In the genomic region with DNA sequence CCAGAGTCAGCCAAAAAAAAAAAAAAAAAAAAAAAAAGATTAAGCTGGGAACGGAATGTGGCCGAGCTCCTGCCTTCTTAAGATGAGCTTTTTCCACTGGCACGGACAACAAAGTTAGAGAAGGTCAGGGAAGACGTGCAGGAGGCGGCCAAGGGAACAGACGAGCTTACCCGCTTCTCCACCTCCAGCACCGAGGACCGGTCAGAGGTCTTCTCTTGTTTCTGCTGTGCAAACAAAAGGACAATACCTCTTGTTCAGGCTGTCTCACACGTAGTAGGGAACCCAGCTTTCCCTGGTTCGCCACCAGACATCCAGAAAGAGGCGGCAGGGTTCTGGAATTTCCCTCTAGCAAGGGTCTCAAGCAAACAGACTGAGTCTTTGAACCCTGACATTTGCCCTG, we compare ENCODE assay signal across 14 mouse cellular contexts.
DNase-seq lines count a peak whose midpoint lies in the region; ATAC-seq lines count a peak whose summit lies in the region.
"Had no signal": no experiment of that assay in that cellular context is flagged by ENCODE, and none has a peak within 500 bp of the region (broad histone marks: within the 10 kb centered on the region; RNA-seq: fewer than 3 reads in every experiment).

No protein-coding gene starts in this region.

- peaks cover 2% of the 10 kb centered on the region; the same call in 1 of the 2 replicates for H3K36me3 ChIP-seq in kidney, embryonic 14.5 days (ENCODE audit: control insufficient read depth, insufficient read depth, low read length)
- peaks cover 6% of the 10 kb centered on the region for H3K36me3 ChIP-seq in intestine, embryonic 16.5 days (ENCODE audit: control insufficient read depth, insufficient read depth, low read length)

- peaks cover 45% of the 10 kb centered on the region for H3K4me1 ChIP-seq in kidney, embryonic 14.5 days (ENCODE audit: control insufficient read depth, insufficient read depth, low read length)
- H3K4me1 ChIP-seq in intestine, embryonic 16.5 days (ENCODE audit: control insufficient read depth, insufficient read depth, low read length): peaks cover 37% of the 10 kb centered on the region

- no peak overlapping the region for H3K9ac ChIP-seq in kidney, embryonic 14.5 days (ENCODE audit: low read depth, low read length)
- no peak overlapping the region for H3K9ac ChIP-seq in intestine, embryonic 16.5 days (ENCODE audit: low read depth, low read length)
- H3K9ac ChIP-seq: midbrain, embryonic 12.5 days; neural tube, embryonic 13.5 days had no signal

- H3K27me3 ChIP-seq in kidney, embryonic 14.5 days (ENCODE audit: control insufficient read depth, insufficient read depth, low read length): no peaks in the 10 kb centered on the region
- no peaks in the 10 kb centered on the region for H3K27me3 ChIP-seq in intestine, embryonic 16.5 days (replicated peaks; ENCODE audit: control insufficient read depth, insufficient read depth, low read length)
- H3K27me3 ChIP-seq: midbrain, embryonic 12.5 days; neural tube, embryonic 13.5 days had no signal

- H3K27ac ChIP-seq in kidney, embryonic 14.5 days (ENCODE audit: low read depth, low read length): peak overlapping the region; percentile 84
- peak overlapping the region; percentile 89 for H3K27ac ChIP-seq in intestine, embryonic 16.5 days (ENCODE audit: low read length)
- H3K27ac ChIP-seq: midbrain, embryonic 12.5 days; neural tube, embryonic 13.5 days had no signal

- ATAC-seq in kidney, embryonic 14.5 days (ENCODE audit: low FRiP score, low TSS enrichment): no peak
- no peak for ATAC-seq in intestine, embryonic 16.5 days

- intact Hi-C loops in gastrocnemius, postnatal 36 days (cut with DNase I): no loop called here

- peak; percentile 64 for DNase-seq in gastrocnemius, adult 18-20 months (ENCODE audit: low spot score)
- no peak for DNase-seq in gastrocnemius, postnatal 36 days
- no peak for DNase-seq in kidney, postnatal 14 days
- DNase-seq in NIH3T3 (ENCODE audit: low read depth) (peak; percentile 32), MN1 (ENCODE audit: low spot score) (no peak)
- DNase-seq in natural killer cell, adult 2 months (ENCODE audit: low spot score in 2 of 2): no peak
- DNase-seq: adrenal gland, adult 8-10 months; kidney, adult 18-20 months; right cerebral cortex, adult 18-20 months had no signal

- WGBS in kidney, embryonic 14.5 days: 38% methylated on average over 12 of the region's 12 CpGs
- 49% methylated on average over 12 of the region's 12 CpGs for WGBS in intestine, embryonic 16.5 days

- no peaks in the 10 kb centered on the region for H3K9me3 ChIP-seq in kidney, embryonic 14.5 days (ENCODE audit: control insufficient read depth, low read length)
- H3K9me3 ChIP-seq in intestine, embryonic 16.5 days (ENCODE audit: control insufficient read depth, low read length): no peaks in the 10 kb centered on the region
- H3K9me3 ChIP-seq: midbrain, embryonic 12.5 days; neural tube, embryonic 13.5 days had no signal

- no peak overlapping the region for H3K4me2 ChIP-seq in kidney, embryonic 14.5 days (replicated peaks; ENCODE audit: low read depth, low read length)
- no peak overlapping the region for H3K4me2 ChIP-seq in intestine, embryonic 16.5 days (ENCODE audit: low read depth, low read length)
- H3K4me2 ChIP-seq: liver, embryonic 11.5 days; midbrain, embryonic 12.5 days; neural tube, embryonic 13.5 days had no signal

- no peak overlapping the region for H3K4me3 ChIP-seq in kidney, embryonic 14.5 days (ENCODE audit: low read length)
- no peak overlapping the region for H3K4me3 ChIP-seq in intestine, embryonic 16.5 days (ENCODE audit: low read length)
- H3K4me3 ChIP-seq: midbrain, embryonic 12.5 days; neural tube, embryonic 13.5 days had no signal

Comparison
In these comparisons a context has a peak if more than half of its experiments do, and no peak if none do; other contexts are left out.
1. DNase-seq: peak in gastrocnemius, adult 18-20 months (single experiment) and NIH3T3 (single experiment); none in gastrocnemius, postnatal 36 days (0 of 2), kidney, postnatal 14 days (single experiment), natural killer cell, adult 2 months (0 of 2) and MN1 (single experiment).